Mouse (Mus musculus) natural killer cell, adult 2 months (primary cell): ENCODE data around the gene Igfl3.

Source experiments
- DNase-seq, 2 experiments: peaks; one replicate each; pipeline ENCODE4 v3.0.0; 2022; ENCODE audit warnings: low spot score in 2 of 2

Igfl3 gene

DNA sequence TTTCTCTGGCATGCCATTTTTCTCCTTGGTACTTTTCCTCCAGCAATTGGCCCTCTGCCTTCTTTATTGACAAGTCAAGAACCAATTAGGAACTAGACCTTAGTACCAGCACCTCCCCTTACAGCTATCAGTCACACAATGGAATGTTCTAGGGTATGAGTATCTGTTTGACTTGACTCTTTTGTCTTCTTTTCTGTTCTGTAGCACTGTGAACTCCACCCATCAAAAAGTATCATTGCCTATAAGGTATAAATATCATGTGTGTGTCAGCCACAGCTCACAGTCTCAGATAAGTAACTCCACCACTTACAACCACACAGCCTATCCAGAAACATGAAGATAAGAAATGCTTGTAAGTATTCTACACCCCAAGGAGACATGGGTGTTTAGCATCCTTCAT is at the start of gene Igfl3:
Igfl3 (plus strand) TSS at position 301 of the 400 bp plus-strand sequence.
- DNase-seq, result no peak

DNA sequence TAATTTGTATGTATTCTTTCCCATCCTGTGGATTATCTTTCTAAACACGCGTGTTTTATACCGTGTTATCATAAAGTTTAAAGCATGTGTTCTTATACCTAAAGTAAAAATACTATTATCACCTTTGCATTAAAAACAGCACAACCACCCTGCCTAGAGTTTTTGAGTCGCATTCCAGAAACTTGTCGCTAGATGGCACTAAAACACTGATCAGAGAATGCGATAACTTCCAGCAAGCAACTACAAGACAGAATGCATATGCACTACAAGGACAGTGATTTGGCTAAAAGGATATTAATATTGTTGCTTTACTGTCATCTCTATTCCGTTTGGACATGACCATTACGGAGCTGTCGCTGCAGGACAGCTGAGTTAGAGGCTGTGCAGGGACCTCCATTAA is 34.6 kb downstream of the Igfl3 start:
- DNase-seq, result no peak

DNA sequence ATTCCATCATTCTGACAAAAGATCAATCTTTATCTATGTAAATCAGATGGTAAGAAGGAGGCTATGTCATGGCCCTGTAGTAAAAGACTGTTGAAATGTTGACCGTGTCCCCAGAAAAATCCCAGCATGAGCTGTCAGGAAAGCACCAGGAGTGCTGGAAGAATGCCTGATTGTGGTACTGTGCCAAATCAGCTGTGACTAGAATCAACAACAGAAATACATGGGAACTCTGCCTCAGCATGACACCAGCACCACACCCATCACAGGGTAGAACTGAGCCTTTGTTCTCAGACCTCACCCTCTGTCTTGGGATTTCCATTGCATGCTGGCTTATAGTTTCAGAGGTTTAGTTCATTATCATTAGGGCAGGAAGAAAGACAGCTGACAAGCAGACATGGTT is 38.4 kb downstream of the Igfl3 start:
- no peak for DNase-seq
